In the genomic region with DNA sequence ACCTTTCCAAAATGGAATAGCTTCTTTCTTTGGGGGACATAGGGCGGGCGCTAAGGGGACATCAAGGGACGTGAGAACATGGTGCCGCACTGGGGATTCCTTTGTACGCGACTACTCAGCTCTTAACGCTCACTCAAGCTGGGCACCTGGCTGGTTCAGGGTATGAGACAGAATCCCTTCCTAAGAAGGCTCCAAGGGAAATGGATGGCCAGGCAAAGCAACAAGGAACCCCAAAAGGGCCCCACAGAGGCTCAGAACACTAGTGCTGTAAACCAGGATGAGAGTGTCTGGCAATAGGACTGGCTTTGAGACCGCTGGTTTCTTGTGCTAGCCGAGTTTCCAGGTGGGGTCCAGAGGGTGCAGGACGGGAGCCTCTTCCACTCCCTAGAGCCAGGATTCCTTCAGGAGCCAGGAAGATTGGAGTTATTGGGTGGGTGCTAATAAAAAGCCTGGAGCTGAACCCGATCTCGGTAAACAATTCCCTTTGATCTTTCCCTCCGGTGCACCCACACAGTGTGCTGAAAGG, we compare ENCODE assay signal across 8 mouse cellular contexts. TPM values are rescaled to one million over a fixed set of nuclear protein-coding genes. Genes with fewer than 3 reads are reported as not detected.
DNase-seq lines count a peak whose midpoint lies in the region; ATAC-seq and TF ChIP-seq lines count a peak whose summit lies in the region.

No protein-coding gene starts in this region.

- H3K27ac ChIP-seq in kidney, embryonic 16.5 days (ENCODE audit: low read length): no peak overlapping the region
- no peak overlapping the region for H3K27ac ChIP-seq in embryonic facial prominence, embryonic 12.5 days
- peak overlapping the region; percentile 22; the same call in 1 of the 2 replicates for H3K27ac ChIP-seq in intestine, embryonic 14.5 days (ENCODE audit: low read depth)

- H3K4me2 ChIP-seq in kidney, embryonic 16.5 days (replicated peaks; ENCODE audit: low read depth, low read length): peak overlapping the region; percentile 84
- H3K4me2 ChIP-seq in embryonic facial prominence, embryonic 12.5 days (replicated peaks): peak overlapping the region; percentile 72
- H3K4me2 ChIP-seq in intestine, embryonic 14.5 days (ENCODE audit: low read length): peak overlapping the region; percentile 89
- peak overlapping the region; percentile 69 for H3K4me2 ChIP-seq in myocyte (ENCODE audit: low read depth)

- H3ac ChIP-seq in myocyte (ENCODE audit: control insufficient read depth, insufficient read length): no peak overlapping the region

- H3K79me2 ChIP-seq in myocyte (ENCODE audit: control insufficient read depth, insufficient read depth): no peaks in the 10 kb centered on the region

- H3K9ac ChIP-seq in kidney, embryonic 16.5 days (replicated peaks; ENCODE audit: low read length): peak overlapping the region; percentile 70
- peak overlapping the region; percentile 55 for H3K9ac ChIP-seq in embryonic facial prominence, embryonic 12.5 days
- H3K9ac ChIP-seq in intestine, embryonic 14.5 days (ENCODE audit: low read length): peak overlapping the region; percentile 50

- H3K36me3 ChIP-seq in kidney, embryonic 16.5 days (ENCODE audit: insufficient read depth, low read length): no peaks in the 10 kb centered on the region
- H3K36me3 ChIP-seq in embryonic facial prominence, embryonic 12.5 days: no peaks in the 10 kb centered on the region
- H3K36me3 ChIP-seq in intestine, embryonic 14.5 days (ENCODE audit: control insufficient read depth, insufficient read depth, low read length): no peaks in the 10 kb centered on the region
- no peaks in the 10 kb centered on the region for H3K36me3 ChIP-seq in myocyte (ENCODE audit: control insufficient read depth, insufficient read depth)

- no peak for TF ChIP-seq POLR2A in myocyte (IDR thresholded peaks at IDR 0.05; ENCODE audit: insufficient read length, low read depth)

- WGBS in kidney, embryonic 16.5 days: 7% methylated on average over 13 of the region's 13 CpGs
- 21% methylated on average over 13 of the region's 13 CpGs for WGBS in embryonic facial prominence, embryonic 12.5 days
- WGBS in intestine, embryonic 14.5 days: 10% methylated on average over 13 of the region's 13 CpGs

- no peaks in the 10 kb centered on the region for H3K9me3 ChIP-seq in kidney, embryonic 16.5 days (ENCODE audit: low read length)
- H3K9me3 ChIP-seq in embryonic facial prominence, embryonic 12.5 days: no peaks in the 10 kb centered on the region
- H3K9me3 ChIP-seq in intestine, embryonic 14.5 days (ENCODE audit: control insufficient read depth, low read length): no peaks in the 10 kb centered on the region

- H3K4me1 ChIP-seq in kidney, embryonic 16.5 days (ENCODE audit: insufficient read depth, low read length): peaks cover 9% of the 10 kb centered on the region
- H3K4me1 ChIP-seq in embryonic facial prominence, embryonic 12.5 days: peaks cover 7% of the 10 kb centered on the region; the same call in 1 of the 2 replicates
- H3K4me1 ChIP-seq in intestine, embryonic 14.5 days (replicated peaks; ENCODE audit: control insufficient read depth, insufficient read depth, low read length): 0 out of 2 replicates have a peak, but pooled peaks cover 7% of the 10 kb centered on the region

- no peaks in the 10 kb centered on the region for H3K27me3 ChIP-seq in kidney, embryonic 16.5 days (ENCODE audit: insufficient read depth, low read length)
- H3K27me3 ChIP-seq in embryonic facial prominence, embryonic 12.5 days: no peaks in the 10 kb centered on the region
- no peaks in the 10 kb centered on the region for H3K27me3 ChIP-seq in intestine, embryonic 14.5 days (replicated peaks; ENCODE audit: control insufficient read depth, insufficient read depth, low read length)
- H3K27me3 ChIP-seq in myocyte (ENCODE audit: control insufficient read depth, insufficient read depth, insufficient read length): peaks cover 29% of the 10 kb centered on the region

- peak overlapping the region; percentile 54 for H3K4me3 ChIP-seq in kidney, embryonic 16.5 days (ENCODE audit: low read length)
- peak overlapping the region; percentile 41 for H3K4me3 ChIP-seq in embryonic facial prominence, embryonic 12.5 days
- H3K4me3 ChIP-seq in intestine, embryonic 14.5 days (ENCODE audit: low read depth, low read length): peak overlapping the region; percentile 48
- no peak overlapping the region for H3K4me3 ChIP-seq in myocyte

- DNase-seq in kidney, postnatal 14 days: no peak
- peak; percentile 71 for DNase-seq in intestine, embryonic 14.5 days (ENCODE audit: low spot score)
- no peak for DNase-seq in urinary bladder, postnatal 36 days (ENCODE audit: low spot score in 2 of 2)

- peak; percentile 50; the same call in 1 of the 2 replicates for ATAC-seq in kidney, embryonic 16.5 days (ENCODE audit: low FRiP score, low TSS enrichment)
- ATAC-seq in embryonic facial prominence, embryonic 12.5 days (ENCODE audit: insufficient number of reproducible peaks, insufficient read depth, low FRiP score, low TSS enrichment): no peak
- 0 out of 2 replicates have a peak, but pooled peaks have one; percentile 7 for ATAC-seq in intestine, embryonic 14.5 days (replicated peaks; ENCODE audit: low FRiP score, low TSS enrichment, low read depth)
- no peak for ATAC-seq in megakaryocyte progenitor cell, adult 5-6 weeks (replicated peaks; ENCODE audit: poor library complexity)
- no peak for ATAC-seq in activated CD4-positive, CD25-positive, alpha-beta regulatory T cell, adult 4 months

TF ChIP-seq in myocyte, 11 proteins besides CTCF, POLR2A, EP300 and RAD21 (continues in another document):
- TF ChIP-seq MAX (IDR thresholded peaks at IDR 0.05; ENCODE audit: low read depth) (no peak), REST (IDR thresholded peaks at IDR 0.05; ENCODE audit: insufficient read depth, insufficient read length) (no peak), MYOG (IDR thresholded peaks at IDR 0.05; ENCODE audit: control insufficient read depth in 1 of 3, insufficient read depth in 1 of 3, insufficient read length in 2 of 3, low read depth in 2 of 3) (no peak), POLR2AphosphoS2 (IDR thresholded peaks at IDR 0.05; ENCODE audit: insufficient read length, low read depth) (no peak), E2F4 (IDR thresholded peaks at IDR 0.05; ENCODE audit: insufficient read depth) (no peak), USF1 (IDR thresholded peaks at IDR 0.05; ENCODE audit: low read depth) (no peak), SRF (IDR thresholded peaks at IDR 0.05; ENCODE audit: control insufficient read depth, insufficient read length, low read depth) (no peak), TCF12 (IDR thresholded peaks at IDR 0.05; ENCODE audit: insufficient read depth, poor library complexity, severe bottlenecking) (no peak), CEBPB (IDR thresholded peaks at IDR 0.05; ENCODE audit: insufficient read depth, poor library complexity, severe bottlenecking) (no peak)

RNA-seq across cellular contexts. Expression of a gene that starts 2.1 kb away (rescaled TPM):
- 13.6 and 19.3 TPM in 2 replicates for polyA plus RNA-seq in kidney, embryonic 16.5 days (2015; fragmentation: Nextera tagmentation; extraction: Ambion mirVana)
- polyA plus RNA-seq in embryonic facial prominence, embryonic 12.5 days (2016; fragmentation: Nextera tagmentation; extraction: Ambion mirVana): 2.3 and 2.7 TPM in 2 replicates
- polyA plus RNA-seq in intestine, embryonic 14.5 days (2014; fragmentation: Nextera tagmentation; extraction: Ambion mirVana): 204 and 281 TPM in 2 replicates
- polyA plus RNA-seq in myocyte (2012; fragmentation: generic; extraction: Trizol): not detected
- total RNA-seq in megakaryocyte progenitor cell, adult 5-6 weeks (2015): not detected in 2 replicates
- total RNA-seq in megakaryocyte progenitor cell, adult 5-6 weeks (2017): not detected in 2 replicates
- polyA plus RNA-seq in activated CD4-positive, CD25-positive, alpha-beta regulatory T cell, adult 4 months (2017; shearing (Covaris generic)): not detected

RNA-seq across cellular contexts. Expression of a gene that starts 4.9 kb away (rescaled TPM):
- 0.76 and 0.82 TPM in 2 replicates for polyA plus RNA-seq in kidney, embryonic 16.5 days (2015; fragmentation: Nextera tagmentation; extraction: Ambion mirVana)
- polyA plus RNA-seq in embryonic facial prominence, embryonic 12.5 days (2016; fragmentation: Nextera tagmentation; extraction: Ambion mirVana): not detected in 2 replicates
- 6.8 and 12.2 TPM in 2 replicates for polyA plus RNA-seq in intestine, embryonic 14.5 days (2014; fragmentation: Nextera tagmentation; extraction: Ambion mirVana)
- not detected for polyA plus RNA-seq in myocyte (2012; fragmentation: generic; extraction: Trizol)
- total RNA-seq in megakaryocyte progenitor cell, adult 5-6 weeks (2015): not detected in 2 replicates
- total RNA-seq in megakaryocyte progenitor cell, adult 5-6 weeks (2017): not detected in 2 replicates
- polyA plus RNA-seq in activated CD4-positive, CD25-positive, alpha-beta regulatory T cell, adult 4 months (2017; shearing (Covaris generic)): not detected

RNA-seq across cellular contexts. Expression of a gene that starts 10.0 kb away (rescaled TPM):
- 0.25 TPM in 1 of 2 replicates, not detected in the other for polyA plus RNA-seq in kidney, embryonic 16.5 days (2015; fragmentation: Nextera tagmentation; extraction: Ambion mirVana)
- polyA plus RNA-seq in embryonic facial prominence, embryonic 12.5 days (2016; fragmentation: Nextera tagmentation; extraction: Ambion mirVana): not detected in 2 replicates
- 6.9 and 12.3 TPM in 2 replicates for polyA plus RNA-seq in intestine, embryonic 14.5 days (2014; fragmentation: Nextera tagmentation; extraction: Ambion mirVana)
- not detected for polyA plus RNA-seq in myocyte (2012; fragmentation: generic; extraction: Trizol)
- total RNA-seq in megakaryocyte progenitor cell, adult 5-6 weeks (2015): not detected in 2 replicates
- not detected in 2 replicates for total RNA-seq in megakaryocyte progenitor cell, adult 5-6 weeks (2017)
- polyA plus RNA-seq in activated CD4-positive, CD25-positive, alpha-beta regulatory T cell, adult 4 months (2017; shearing (Covaris generic)): not detected

RNA-seq across cellular contexts. Expression of a gene that starts 37.9 kb away (rescaled TPM):
- polyA plus RNA-seq in kidney, embryonic 16.5 days (2015; fragmentation: Nextera tagmentation; extraction: Ambion mirVana): not detected in 2 replicates
- not detected in 2 replicates for polyA plus RNA-seq in embryonic facial prominence, embryonic 12.5 days (2016; fragmentation: Nextera tagmentation; extraction: Ambion mirVana)
- not detected in 2 replicates for polyA plus RNA-seq in intestine, embryonic 14.5 days (2014; fragmentation: Nextera tagmentation; extraction: Ambion mirVana)
- not detected for polyA plus RNA-seq in myocyte (2012; fragmentation: generic; extraction: Trizol)
- total RNA-seq in megakaryocyte progenitor cell, adult 5-6 weeks (2015): not detected in 2 replicates
- total RNA-seq in megakaryocyte progenitor cell, adult 5-6 weeks (2017): not detected in 2 replicates
- polyA plus RNA-seq in activated CD4-positive, CD25-positive, alpha-beta regulatory T cell, adult 4 months (2017; shearing (Covaris generic)): not detected

RNA-seq across cellular contexts. Expression of a gene that starts 42.4 kb away (rescaled TPM):
- 61.1 and 61.9 TPM in 2 replicates for polyA plus RNA-seq in kidney, embryonic 16.5 days (2015; fragmentation: Nextera tagmentation; extraction: Ambion mirVana)
- 52.6 and 59.5 TPM in 2 replicates for polyA plus RNA-seq in embryonic facial prominence, embryonic 12.5 days (2016; fragmentation: Nextera tagmentation; extraction: Ambion mirVana)
- 68.3 and 70.2 TPM in 2 replicates for polyA plus RNA-seq in intestine, embryonic 14.5 days (2014; fragmentation: Nextera tagmentation; extraction: Ambion mirVana)
- 33.1 TPM for polyA plus RNA-seq in myocyte (2012; fragmentation: generic; extraction: Trizol)
- 37.9 and 39.9 TPM in 2 replicates for total RNA-seq in megakaryocyte progenitor cell, adult 5-6 weeks (2015)
- total RNA-seq in megakaryocyte progenitor cell, adult 5-6 weeks (2017): 35.1 and 39.7 TPM in 2 replicates
- polyA plus RNA-seq in activated CD4-positive, CD25-positive, alpha-beta regulatory T cell, adult 4 months (2017; shearing (Covaris generic)): 10 to 100 TPM; 32.5 to 40.7 TPM

Comparison
In these comparisons a context has a peak if more than half of its experiments do, and no peak if none do; other contexts are left out.
1. ATAC-seq: peak in kidney, embryonic 16.5 days (single experiment) and intestine, embryonic 14.5 days (single experiment); none in embryonic facial prominence, embryonic 12.5 days (single experiment), megakaryocyte progenitor cell, adult 5-6 weeks (single experiment) and activated CD4-positive, CD25-positive, alpha-beta regulatory T cell, adult 4 months (single experiment).
2. RNA of a gene that starts 2.1 kb away (polyA plus RNA-seq): 204 to 281 TPM in intestine, embryonic 14.5 days; 13.6 to 19.3 TPM in kidney, embryonic 16.5 days, 2.3 to 2.7 TPM in embryonic facial prominence, embryonic 12.5 days, not detected in myocyte (single experiment) and not detected in activated CD4-positive, CD25-positive, alpha-beta regulatory T cell, adult 4 months; every median in the first group is over 10 times any median in the second.
3. Peak in every context shown above with its lines, with median percentiles within 50 percentile points of each other: H3K4me2 ChIP-seq and H3K9ac ChIP-seq.